Mouse (Mus musculus) embryonic facial prominence, embryonic 13.5 days (tissue): Measurements from ENCODE around the gene Gm44790. TPM values are rescaled to one million over a fixed set of nuclear protein-coding genes. Genes with fewer than 3 reads are reported as not detected.

Source experiments
- ATAC-seq: fragments of 200-750 bp; cut with Nextera tagmentation; 2 replicates; pipeline ENCODE4 v1.8.0; 2017; ENCODE audit warnings: low read depth; ENCODE audit not compliant: insufficient number of reproducible peaks, insufficient read depth, low FRiP score, low TSS enrichment
- H3K27ac ChIP-seq: fragments of 300-500 bp; sonication (generic); 2 replicates; pipeline ENCODE4 v1.5.1; 2015; ENCODE audit warnings: moderate library complexity, mild to moderate bottlenecking, inconsistent platforms
- H3K27me3 ChIP-seq: fragments of 300-500 bp; sonication (generic); 2 replicates; pipeline ENCODE4 v1.6.1; 2015; ENCODE audit warnings: mild to moderate bottlenecking, inconsistent platforms
- H3K36me3 ChIP-seq: fragments of 300-500 bp; sonication (generic); 2 replicates; pipeline ENCODE4 v1.6.1; 2015; ENCODE audit warnings: mild to moderate bottlenecking, inconsistent platforms
- H3K4me1 ChIP-seq: fragments of 300-500 bp; sonication (generic); 2 replicates; pipeline ENCODE4 v1.6.1; 2015; ENCODE audit warnings: inconsistent platforms
- H3K4me2 ChIP-seq: fragments of 300-500 bp; sonication (generic); 2 replicates; pipeline ENCODE4 v1.6.1; 2015; ENCODE audit warnings: moderate library complexity, mild to moderate bottlenecking, inconsistent platforms
- H3K4me3 ChIP-seq: fragments of 300-500 bp; sonication (generic); 2 replicates; pipeline ENCODE4 v1.5.1; 2015; ENCODE audit warnings: mild to moderate bottlenecking, inconsistent platforms
- H3K9ac ChIP-seq: fragments of 300-500 bp; sonication (generic); 2 replicates; pipeline ENCODE4 v1.6.1; 2015; ENCODE audit warnings: mild to moderate bottlenecking, inconsistent platforms
- H3K9me3 ChIP-seq: fragments of 300-500 bp; sonication (generic); 2 replicates; pipeline ENCODE4 v1.6.1; 2016; ENCODE audit warnings: inconsistent platforms
- WGBS: fragments of 180-500 bp; shearing (Covaris S2); methylation state at CpG from one replicate; pipeline ENCODE4 v1.1.7; 2015; ENCODE audit warnings: mixed read lengths; 5-methylcytosine and 5-hydroxymethylcytosine counted together
- polyA plus RNA-seq: library from polyadenylated mRNA; unstranded; fragments of >200 nt; fragmentation: Nextera tagmentation; extraction: Ambion mirVana; gene quantifications from 2 replicates; pipeline ENCODE4 v1.2.1, GENCODE M21; 2015

Gm44790 gene
- polyA plus RNA-seq, 1 experiment from 2014 or later, result not detected

DNA sequence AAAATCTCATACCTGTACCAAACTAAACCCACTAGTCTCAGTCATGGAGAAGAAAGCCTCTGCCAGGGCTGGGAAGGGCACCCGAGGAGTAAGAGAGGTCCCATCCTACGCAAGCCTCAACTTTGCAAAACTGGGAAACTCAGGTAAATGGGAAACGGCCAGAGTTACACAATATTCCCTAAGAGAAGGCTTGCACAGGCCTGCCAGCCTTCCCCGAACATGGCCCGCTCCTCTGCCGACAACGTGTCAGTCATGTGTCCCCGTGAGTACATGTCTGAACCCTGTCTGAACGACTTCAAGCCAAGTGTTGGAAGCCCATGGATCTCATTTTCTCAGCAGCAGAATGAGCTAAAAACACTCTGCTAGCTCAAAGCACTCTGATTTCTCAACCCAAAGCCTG is 31.4 kb upstream of the Gm44790 start:
- Histone ChIP-seq H3K4me2 (peak overlapping the region; percentile 69), H3K4me1 (peaks cover 22% of the 10 kb centered on the region), H3K9me3 (no peaks in the 10 kb centered on the region), H3K9ac (peak overlapping the region; percentile 40; the same call in 1 of the 2 replicates), H3K27ac (no peak overlapping the region), H3K36me3 (peaks cover 40% of the 10 kb centered on the region), H3K4me3 (no peak overlapping the region; the same call in 1 of the 2 replicates), H3K27me3 (peaks cover 4% of the 10 kb centered on the region; the same call in 1 of the 2 replicates)
- no peak for ATAC-seq
- 79% methylated on average over 9 of the region's 9 CpGs for WGBS

DNA sequence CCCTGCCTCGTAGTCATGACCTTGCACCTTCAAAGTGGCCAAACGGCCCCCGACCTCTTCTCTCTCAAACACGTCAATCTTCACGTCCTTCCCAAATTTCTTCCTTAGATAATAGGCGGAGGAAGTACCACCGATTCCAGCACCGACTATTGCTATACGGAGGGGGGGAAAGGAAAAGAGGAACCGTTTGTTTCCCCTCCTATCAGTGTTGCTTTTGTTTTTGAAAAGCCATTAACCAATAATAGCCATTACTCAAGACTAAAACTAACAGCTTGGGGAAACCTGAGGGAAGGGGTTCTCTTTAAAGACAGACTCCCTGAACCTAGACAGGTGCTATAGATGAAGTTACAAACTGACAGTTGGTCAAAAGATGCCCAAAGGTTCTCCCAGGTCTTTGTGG is 30.5 kb upstream of the Gm44790 start:
- Histone ChIP-seq H3K4me2 (peak overlapping the region; percentile 69), H3K27me3 (peaks cover 4% of the 10 kb centered on the region; the same call in 1 of the 2 replicates), H3K9ac (peak overlapping the region; percentile 91), H3K36me3 (peaks cover 31% of the 10 kb centered on the region), H3K27ac (no peak overlapping the region), H3K9me3 (no peaks in the 10 kb centered on the region), H3K4me3 (peak overlapping the region; percentile 94), H3K4me1 (peaks cover 26% of the 10 kb centered on the region)
- ATAC-seq, result no peak
- 37% methylated on average over 10 of the region's 10 CpGs for WGBS

DNA sequence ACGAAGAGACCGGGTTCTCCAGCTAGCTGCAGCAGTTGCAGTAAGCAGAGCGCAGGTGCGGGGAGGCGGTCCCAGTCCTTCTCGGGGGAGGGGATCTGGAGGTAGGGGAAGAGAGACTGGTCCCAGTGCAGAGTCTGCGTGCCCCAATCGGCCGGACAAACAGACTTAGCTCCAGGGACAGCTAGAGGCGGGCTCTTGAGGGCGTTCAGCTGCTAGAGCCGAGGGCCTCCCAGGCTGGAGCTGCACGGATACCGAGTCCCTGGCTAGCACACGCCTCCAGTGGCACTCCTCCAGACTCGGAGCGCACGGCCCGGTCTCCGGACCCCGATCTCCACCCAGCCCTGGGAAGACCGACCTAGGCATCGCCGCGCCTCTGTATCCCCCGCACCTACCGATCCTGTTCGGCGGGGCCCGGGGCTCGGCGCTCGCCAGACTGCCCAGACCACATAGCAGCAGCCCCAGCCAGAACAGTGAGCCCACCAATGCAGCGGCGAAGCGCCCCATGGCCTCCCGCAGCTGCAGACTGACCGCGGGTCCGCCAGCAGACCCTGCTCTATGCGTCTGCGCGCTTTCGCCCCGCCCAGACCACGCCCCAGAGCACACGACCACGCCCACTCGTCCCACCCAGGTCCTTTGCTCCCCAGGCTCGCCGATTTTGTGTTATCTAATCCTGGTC is 29.7 kb upstream of the Gm44790 start, which contains the start of gene Pcyox1:
Gene Pcyox1 (minus strand): TSS at position 574 of the 676 bp plus-strand sequence.
- under 1% methylated on average over 51 of the region's 51 CpGs for WGBS
- Histone ChIP-seq H3K4me3 (peak within 1 kb of the TSS; percentile 94), H3K4me1 (peaks cover 27% of the 10 kb centered on the region), H3K36me3 (peaks cover 23% of the 10 kb centered on the region), H3K27ac (peak within 1 kb of the TSS; percentile 89), H3K9me3 (no peaks in the 10 kb centered on the region), H3K9ac (peak within 1 kb of the TSS; percentile 91), H3K4me2 (peak within 1 kb of the TSS; percentile 69), H3K27me3 (peaks cover 4% of the 10 kb centered on the region; the same call in 1 of the 2 replicates)
- peak; percentile 87 for ATAC-seq

DNA sequence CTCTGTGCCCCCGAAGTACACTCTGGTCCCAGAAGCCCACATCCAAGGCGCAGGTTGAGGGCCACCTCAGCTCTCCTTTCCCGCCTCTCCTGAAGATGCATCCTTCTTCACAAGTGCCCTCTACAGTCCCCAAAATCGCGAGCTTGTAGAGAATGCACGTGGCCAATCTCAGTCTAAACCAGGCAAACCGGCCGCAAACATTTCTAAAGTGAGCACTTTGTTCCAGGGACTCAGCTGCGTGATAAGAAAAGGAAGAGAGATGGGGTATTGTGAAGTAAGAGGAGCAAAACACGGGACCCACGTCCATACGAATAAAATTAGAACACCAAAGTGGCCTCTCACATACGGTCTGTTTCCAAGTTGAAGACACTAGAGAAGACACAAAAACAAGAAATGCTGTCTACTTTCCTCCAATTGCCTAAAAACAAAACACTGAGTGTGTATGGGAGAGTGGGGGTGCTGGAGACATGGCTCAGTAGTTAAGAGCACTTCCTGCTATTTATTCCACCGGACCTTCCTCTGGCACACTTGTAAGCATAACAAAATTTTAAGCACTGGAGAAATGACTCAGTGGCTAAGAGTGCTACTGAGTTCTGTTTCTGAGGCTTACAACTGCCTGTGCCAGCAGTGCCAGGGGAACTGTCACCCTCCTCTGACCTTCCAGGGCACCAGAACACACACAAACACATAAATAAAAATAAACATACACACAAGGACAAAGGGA is 29.0 kb upstream of the Gm44790 start:
- peaks cover 27% of the 10 kb centered on the region for H3K4me1 ChIP-seq
- H3K9me3 ChIP-seq, result no peaks in the 10 kb centered on the region
- peak overlapping the region; percentile 69 for H3K4me2 ChIP-seq
- peaks cover 16% of the 10 kb centered on the region for H3K36me3 ChIP-seq
- ATAC-seq, result no peak
- H3K27me3 ChIP-seq, result peaks cover 4% of the 10 kb centered on the region; the same call in 1 of the 2 replicates
- 4% methylated on average over 14 of the region's 14 CpGs for WGBS
- peak overlapping the region; percentile 94 for H3K4me3 ChIP-seq
- peak overlapping the region; percentile 91 for H3K9ac ChIP-seq
- peak overlapping the region; percentile 89 for H3K27ac ChIP-seq

DNA sequence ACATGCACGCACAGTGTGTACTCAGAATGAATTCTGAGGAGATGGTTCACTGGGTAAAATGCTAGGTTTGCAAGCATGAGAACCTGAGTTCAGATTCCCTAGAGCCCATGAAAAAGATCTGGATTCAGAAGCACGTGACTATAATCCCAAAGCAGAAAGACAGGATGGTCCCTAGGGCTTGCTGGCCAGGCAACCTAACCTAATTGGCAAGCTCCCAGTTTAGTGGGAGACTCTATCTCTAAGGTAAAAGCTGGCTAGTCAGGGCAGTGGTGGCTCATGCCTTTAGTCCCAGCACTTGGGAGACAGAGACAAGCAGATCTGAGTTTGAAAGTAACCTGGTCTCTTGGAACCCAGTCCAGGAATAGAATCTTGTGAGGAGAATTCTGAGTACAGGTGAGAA is 27.5 kb upstream of the Gm44790 start:
- Histone ChIP-seq H3K27ac (no peak overlapping the region), H3K27me3 (peaks cover 4% of the 10 kb centered on the region; the same call in 1 of the 2 replicates), H3K9me3 (no peaks in the 10 kb centered on the region), H3K4me1 (peaks cover 27% of the 10 kb centered on the region), H3K4me2 (no peak overlapping the region), H3K4me3 (no peak overlapping the region), H3K9ac (no peak overlapping the region), H3K36me3 (peaks cover 4% of the 10 kb centered on the region)
- no peak for ATAC-seq
- 75% methylated on average over 2 of the region's 2 CpGs for WGBS

DNA sequence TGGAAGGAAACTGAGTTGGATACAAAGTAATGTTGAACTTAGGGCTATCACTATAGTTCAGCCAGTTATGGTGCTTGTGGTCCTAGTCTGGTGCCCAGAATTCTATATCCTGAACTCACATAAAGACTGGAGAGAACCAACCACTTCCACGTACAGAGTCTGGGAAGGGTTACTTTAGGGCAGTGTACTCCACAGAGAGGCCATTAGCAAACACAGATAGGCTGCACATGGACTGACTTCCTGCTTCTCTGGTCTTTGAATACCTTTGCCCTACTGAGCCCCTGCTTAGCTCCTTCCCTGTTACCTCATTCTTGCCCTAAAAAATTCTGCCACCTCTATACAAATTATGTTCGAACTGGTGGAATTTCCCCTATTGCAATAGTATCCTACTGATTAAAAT is 26.5 kb upstream of the Gm44790 start:
- Histone ChIP-seq H3K27ac (no peak overlapping the region), H3K9ac (no peak overlapping the region), H3K9me3 (no peaks in the 10 kb centered on the region), H3K4me2 (no peak overlapping the region), H3K4me3 (no peak overlapping the region), H3K36me3 (no peaks in the 10 kb centered on the region), H3K4me1 (peaks cover 24% of the 10 kb centered on the region), H3K27me3 (peaks cover 4% of the 10 kb centered on the region; the same call in 1 of the 2 replicates)
- ATAC-seq, result no peak
- 81% methylated on average over 2 of the region's 2 CpGs for WGBS

DNA sequence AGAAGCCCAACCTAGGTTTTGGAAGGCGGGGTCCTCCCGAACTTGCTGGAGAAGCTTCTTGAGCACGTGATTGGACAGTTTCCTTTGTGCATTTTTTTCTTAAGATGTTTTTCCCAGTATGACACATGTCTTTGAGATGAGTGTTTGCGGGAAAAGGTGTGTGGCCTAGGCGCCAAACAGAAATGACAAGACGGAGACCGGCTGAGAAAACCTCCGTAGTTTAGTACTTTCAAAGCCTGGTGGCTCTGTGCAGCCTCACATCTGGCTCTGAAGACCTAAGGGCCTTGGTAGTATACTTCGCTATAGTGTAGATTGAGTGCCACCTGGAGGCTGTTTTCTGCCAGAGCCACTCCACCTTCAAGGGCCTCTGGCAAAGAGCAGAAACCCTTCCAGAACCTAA is 25.5 kb upstream of the Gm44790 start:
- no peak for ATAC-seq
- Histone ChIP-seq H3K27ac (no peak overlapping the region), H3K4me1 (peaks cover 16% of the 10 kb centered on the region), H3K9me3 (no peaks in the 10 kb centered on the region), H3K36me3 (no peaks in the 10 kb centered on the region), H3K4me2 (peak overlapping the region; percentile 56), H3K4me3 (peak overlapping the region; percentile 34), H3K27me3 (peaks cover 4% of the 10 kb centered on the region; the same call in 1 of the 2 replicates), H3K9ac (peak overlapping the region; percentile 52; the same call in 1 of the 2 replicates)
- WGBS, result 1% methylated on average over 9 of the region's 9 CpGs

DNA sequence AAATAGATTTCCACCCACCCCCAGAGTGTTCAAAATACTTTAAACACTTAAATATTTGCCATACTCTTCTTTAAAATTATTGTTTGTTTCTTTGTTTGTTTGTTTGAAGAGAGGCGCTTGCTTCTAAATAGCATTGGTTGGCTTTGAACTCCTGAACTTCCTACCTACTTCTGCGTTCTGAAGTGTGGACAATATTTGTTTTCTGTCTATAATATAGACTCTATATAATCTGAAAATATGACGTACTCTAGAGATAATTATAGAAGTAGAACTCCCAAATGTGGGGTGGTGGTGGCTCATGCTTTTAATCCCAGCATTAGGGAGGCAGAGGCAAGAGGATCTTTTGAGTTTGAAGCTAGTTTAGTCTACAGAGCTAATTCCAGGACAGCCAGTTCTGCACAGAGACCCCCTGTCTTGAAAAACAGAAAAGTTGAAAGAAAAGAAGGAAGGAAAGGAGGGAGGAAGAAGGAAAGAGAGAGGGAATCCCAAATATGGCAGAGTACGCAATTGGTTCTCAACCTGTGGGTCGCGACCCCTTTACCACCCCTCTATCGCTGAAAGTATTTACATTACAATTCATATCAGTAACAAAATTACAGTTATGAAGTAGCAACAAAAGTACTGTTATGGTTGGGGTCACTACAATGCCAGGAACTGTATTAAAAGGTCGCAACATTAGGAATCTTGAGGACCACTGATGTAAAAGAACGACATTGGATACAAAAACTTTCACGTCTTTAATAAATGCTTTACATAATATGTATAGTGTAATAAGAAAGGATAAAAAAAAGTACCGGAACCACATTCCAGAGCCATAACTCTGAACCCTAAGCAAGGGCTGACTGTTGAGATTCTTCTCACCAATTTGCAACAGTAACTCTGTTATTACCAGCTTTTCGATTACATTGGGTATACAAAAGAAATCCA is 23.5 kb upstream of the Gm44790 start:
- H3K27ac ChIP-seq, result peak overlapping the region; percentile 51
- H3K4me3 ChIP-seq, result peak overlapping the region; percentile 91
- peak overlapping the region; percentile 65 for H3K4me2 ChIP-seq
- H3K9ac ChIP-seq, result peak overlapping the region; percentile 44
- 32% methylated on average over 12 of the region's 12 CpGs for WGBS
- H3K27me3 ChIP-seq, result peaks cover 4% of the 10 kb centered on the region; the same call in 1 of the 2 replicates
- no peak for ATAC-seq
- H3K4me1 ChIP-seq, result peaks cover 18% of the 10 kb centered on the region; the same call in 1 of the 2 replicates
- peaks cover 6% of the 10 kb centered on the region; the same call in 1 of the 2 replicates for H3K36me3 ChIP-seq
- H3K9me3 ChIP-seq, result no peaks in the 10 kb centered on the region

DNA sequence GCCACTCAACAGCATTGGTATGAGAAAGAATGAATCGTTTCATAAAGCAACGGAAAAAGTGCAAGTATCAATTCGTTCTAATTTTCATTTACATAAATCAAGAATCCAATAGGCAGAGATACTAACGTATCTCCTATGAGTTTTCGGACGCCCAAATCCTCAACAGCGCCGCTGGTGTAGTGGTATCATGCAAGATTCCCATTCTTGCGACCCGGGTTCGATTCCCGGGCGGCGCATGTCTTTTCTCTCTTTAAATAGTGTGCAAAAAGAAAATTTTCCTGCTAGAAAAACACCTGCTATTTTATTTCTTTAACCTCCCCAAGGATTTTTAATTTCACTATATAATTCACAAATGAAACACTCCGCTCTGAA is 22.7 kb upstream of the Gm44790 start:
- no peaks in the 10 kb centered on the region for H3K9me3 ChIP-seq
- peak overlapping the region; percentile 65 for H3K4me2 ChIP-seq
- peak overlapping the region; percentile 99 for H3K9ac ChIP-seq
- H3K36me3 ChIP-seq, result peaks cover 6% of the 10 kb centered on the region; the same call in 1 of the 2 replicates
- H3K4me3 ChIP-seq, result peak overlapping the region; percentile 91
- under 1% methylated on average over 15 of the region's 15 CpGs for WGBS
- peaks cover 2% of the 10 kb centered on the region; the same call in 1 of the 2 replicates for H3K27me3 ChIP-seq
- H3K27ac ChIP-seq, result peak overlapping the region; percentile 100
- ATAC-seq, result peak; percentile 65
- H3K4me1 ChIP-seq, result peaks cover 18% of the 10 kb centered on the region; the same call in 1 of the 2 replicates

DNA sequence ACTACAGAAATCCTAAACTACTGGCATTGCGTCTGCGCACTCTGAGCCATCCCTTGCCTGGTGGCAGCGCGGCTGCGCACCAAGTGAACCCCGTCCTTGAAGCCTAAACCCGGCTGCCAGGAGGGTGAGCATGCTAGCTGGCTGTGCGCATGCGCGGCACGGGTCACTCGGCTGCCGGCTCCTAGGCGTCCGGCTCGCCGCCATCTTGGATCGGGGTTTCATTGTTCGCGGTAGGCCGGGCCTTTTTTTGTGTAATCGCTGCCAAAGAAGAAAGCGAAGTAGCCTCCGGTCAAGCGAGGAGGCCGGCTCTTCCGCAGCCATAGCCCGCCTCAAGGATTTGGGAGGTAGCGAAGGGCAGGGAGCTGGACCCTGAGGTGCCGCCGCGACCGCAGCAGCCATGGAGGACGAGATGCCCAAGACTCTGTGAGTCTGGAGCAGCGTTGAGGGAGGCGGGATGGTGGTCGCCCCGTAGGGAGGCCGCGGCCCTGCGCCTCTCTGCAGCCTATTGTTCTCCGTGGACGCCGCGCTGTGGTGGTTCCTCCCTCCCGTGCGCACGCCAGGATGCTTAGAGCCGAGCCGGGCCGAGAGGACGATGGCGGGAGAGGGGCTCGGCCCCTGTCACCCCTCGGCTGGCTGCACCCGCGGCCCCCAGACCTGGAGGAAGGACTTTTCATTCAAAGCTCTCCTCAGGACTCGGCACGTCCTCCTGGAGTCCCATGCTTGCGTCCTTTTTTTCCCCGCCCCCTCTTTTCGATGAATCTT is 22.2 kb upstream of the Gm44790 start, which contains the start of gene Tia1:
Gene Tia1 (plus strand): TSS at position 120 of the 762 bp plus-strand sequence.
- Histone ChIP-seq H3K27ac (peak within 1 kb of the TSS; percentile 100), H3K4me3 (peak within 1 kb of the TSS; percentile 91), H3K27me3 (no peaks in the 10 kb centered on the region), H3K9ac (peak within 1 kb of the TSS; percentile 99), H3K9me3 (no peaks in the 10 kb centered on the region), H3K4me2 (peak within 1 kb of the TSS; percentile 65), H3K36me3 (peaks cover 6% of the 10 kb centered on the region; the same call in 1 of the 2 replicates), H3K4me1 (peaks cover 18% of the 10 kb centered on the region; the same call in 1 of the 2 replicates)
- peak; percentile 95 for ATAC-seq
- WGBS, result under 1% methylated on average over 61 of the region's 62 CpGs
